Mouse (Mus musculus) heart, adult 2 months (tissue): ENCODE measurements around the gene Pou2af1.

Experiments
- CTCF ChIP-seq: fragments of 200-600 bp; IDR thresholded peaks from 2 replicates; pipeline ENCODE4 v1.8.1; 2022; ENCODE audit warnings: antibody characterized with exemption, mild to moderate bottlenecking, moderate library complexity
- POLR2A ChIP-seq: fragments of 200-500 bp; IDR thresholded peaks from 2 replicates; pipeline ENCODE4 v1.6.1; 2011; ENCODE audit warnings: mild to moderate bottlenecking, low read depth, low read length, control low read depth; ENCODE audit not compliant: insufficient read depth

GRCm38 (mm10) chr9:51169133-51169532 is 44.4 kb upstream of the Pou2af1 start:
- no peak for TF ChIP-seq POLR2A
- TF ChIP-seq CTCF, result no peak
